Mouse (Mus musculus): ENCODE data around the gene Ric1.
A peak's percentile ranks its signal among the peaks of the same experiment; 100 is the strongest.

Ric1 gene

DNA sequence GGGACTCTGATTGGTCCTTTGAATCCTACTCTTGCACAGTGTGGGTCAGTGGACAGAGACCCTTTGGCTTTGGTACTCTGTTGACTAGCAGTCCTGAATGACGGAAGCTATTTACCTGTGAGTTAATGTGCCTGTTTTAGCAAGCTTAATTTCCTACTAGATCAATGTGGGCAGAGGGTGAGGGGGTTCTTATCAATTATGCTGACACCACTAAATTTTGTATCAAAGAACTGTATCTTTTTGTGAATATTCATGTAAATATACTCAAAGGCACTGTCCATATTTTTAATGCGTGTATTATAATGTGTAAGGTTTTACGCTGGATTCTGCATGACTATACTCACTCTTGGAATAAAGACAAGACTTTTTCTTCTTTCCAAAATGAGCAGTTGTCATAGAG, 82.6 kb downstream of the Ric1 start:
- no peak for DNase-seq (ENCODE audit: low read depth, low spot score)

DNA sequence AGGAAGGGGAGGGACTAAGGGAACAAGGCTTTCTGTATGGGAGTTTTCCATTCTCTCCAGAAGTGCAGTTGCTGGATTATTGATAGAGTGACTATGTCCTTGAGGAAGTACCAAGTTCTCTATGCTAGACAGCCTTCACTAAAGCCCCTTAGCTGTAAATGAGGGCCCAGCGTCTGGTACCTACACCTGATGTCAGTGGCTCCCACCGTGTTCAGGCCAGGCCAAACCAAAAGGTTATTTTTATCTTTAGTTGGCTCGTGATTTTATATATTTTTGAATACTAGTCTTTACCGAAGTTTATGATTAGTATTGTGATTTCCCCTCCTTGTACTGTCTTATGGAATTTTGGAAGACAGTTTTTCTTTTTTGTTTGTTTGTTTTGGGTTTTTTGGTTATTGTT, 85.4 kb downstream of the Ric1 start:
- DNase-seq (ENCODE audit: low read depth, low spot score): no peak

DNA sequence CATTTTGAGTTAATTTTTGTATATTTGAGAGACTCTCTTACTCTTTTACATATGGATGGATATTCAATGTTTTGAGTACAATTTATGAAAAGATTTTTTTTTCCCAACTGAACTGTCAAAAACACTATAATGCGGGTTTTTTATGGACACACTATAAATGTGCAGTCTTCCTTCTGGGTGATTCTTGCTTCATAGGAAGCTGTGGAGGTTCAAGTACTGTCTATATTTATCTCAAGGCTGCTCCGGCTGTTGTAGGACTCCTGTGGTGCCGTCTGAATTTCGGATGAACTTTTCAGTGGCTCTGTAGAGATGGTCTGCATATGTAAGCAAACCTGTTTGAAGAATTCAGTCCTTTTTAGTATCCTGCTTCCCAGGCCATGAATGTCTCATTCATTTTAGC, 86.1 kb downstream of the Ric1 start:
- peak; percentile 18 for DNase-seq (ENCODE audit: low read depth, low spot score)

DNA sequence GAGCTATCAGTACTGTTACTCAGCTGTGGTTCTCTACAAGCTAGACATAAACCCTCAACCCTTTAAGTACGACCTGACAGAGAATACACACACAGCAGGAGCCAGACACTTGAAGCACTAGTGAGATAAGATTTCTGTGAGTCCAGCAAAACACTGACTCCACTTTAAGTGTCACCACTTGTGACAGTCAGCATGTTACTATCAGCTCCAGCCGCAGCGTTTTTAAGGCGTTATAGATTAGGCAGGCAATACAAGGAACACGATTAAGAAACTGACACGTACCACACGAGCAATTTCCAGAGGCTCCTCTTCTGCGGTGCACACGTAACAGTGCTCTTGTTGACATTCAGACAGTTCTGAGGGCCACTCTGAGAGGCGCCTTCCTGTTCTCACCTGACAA, 88.8 kb downstream of the Ric1 start:
- no peak for DNase-seq (ENCODE audit: low read depth, low spot score)

DNA sequence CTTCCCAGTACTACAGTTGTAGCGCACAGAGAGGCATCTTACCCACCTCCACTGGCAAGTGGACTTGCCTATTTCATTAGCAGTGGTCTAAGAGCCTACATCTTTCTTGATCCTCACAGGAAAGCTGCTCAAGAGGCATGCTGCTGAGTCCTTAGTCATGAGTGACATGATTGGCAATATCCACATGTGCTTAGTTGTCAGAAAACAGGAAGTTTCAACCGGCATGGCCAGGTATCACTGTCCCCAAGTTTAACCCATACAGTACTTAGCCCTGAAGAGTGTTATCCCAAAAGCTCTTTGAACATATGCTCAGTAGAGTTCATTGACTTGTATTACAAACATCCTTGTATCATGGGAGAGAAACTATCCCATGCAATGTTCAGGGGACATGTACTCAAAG, 90.0 kb downstream of the Ric1 start:
- no peak for DNase-seq (ENCODE audit: low read depth, low spot score)

DNA sequence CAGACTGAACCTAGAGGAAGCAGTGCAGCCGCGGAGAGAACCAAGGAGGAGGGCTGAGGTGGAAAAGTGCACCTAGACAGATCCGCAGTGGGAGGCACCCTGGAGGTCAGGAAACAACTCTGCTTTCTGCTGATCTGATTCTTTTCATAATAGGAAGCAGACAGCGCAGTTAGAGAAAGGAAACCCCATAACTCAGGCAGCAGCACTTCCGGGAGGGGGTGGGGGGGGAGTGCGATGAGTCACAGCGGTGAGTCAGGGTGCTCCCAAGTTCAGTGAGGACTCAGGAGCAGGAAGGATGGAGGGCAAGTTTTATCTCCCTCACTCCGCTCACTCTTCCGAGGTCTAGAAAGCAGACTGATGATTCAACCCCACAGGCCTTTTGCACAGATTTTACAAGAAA, 119.0 kb downstream of the Ric1 start:
- DNase-seq (ENCODE audit: low read depth, low spot score): no peak

DNA sequence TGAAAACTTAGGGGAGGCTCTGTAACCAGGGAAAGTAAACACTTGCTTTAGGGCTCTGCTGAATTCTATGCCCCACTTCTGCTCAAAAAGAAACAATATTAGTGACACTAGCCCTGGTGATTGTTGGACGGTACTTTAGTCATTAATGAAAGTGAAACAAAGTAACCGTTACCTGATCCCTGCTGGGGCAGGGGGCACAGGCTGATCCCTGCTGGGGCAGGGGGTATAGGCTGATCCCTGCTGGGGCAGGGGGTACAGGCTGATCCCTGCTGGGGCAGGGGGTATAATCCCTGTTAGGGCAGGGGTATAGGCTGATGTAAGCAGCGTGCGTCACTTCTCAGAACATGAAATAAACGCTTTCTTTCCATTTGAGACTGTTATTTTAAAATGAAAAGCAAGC, 119.4 kb downstream of the Ric1 start:
- DNase-seq (ENCODE audit: low read depth, low spot score): no peak

DNA sequence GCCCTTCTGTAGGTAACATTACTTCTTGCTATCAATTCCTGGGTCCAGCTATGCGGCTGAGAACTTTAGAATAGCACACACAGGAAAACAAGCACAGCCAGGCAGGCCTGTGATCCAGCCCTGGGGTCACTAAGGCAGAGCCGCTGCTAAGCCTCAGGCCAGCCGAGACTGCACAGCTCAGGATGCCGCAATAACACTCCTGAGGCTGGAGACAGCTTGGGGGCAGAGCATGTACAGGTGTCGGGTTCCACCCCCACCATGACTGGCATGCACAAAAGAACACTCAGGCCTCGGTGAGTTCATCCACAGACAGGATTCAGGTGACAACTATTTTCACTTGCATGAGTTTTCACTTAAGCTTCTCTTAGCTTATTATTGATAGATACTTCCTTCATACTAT, 120.1 kb downstream of the Ric1 start:
- no peak for DNase-seq (ENCODE audit: low read depth, low spot score)

DNA sequence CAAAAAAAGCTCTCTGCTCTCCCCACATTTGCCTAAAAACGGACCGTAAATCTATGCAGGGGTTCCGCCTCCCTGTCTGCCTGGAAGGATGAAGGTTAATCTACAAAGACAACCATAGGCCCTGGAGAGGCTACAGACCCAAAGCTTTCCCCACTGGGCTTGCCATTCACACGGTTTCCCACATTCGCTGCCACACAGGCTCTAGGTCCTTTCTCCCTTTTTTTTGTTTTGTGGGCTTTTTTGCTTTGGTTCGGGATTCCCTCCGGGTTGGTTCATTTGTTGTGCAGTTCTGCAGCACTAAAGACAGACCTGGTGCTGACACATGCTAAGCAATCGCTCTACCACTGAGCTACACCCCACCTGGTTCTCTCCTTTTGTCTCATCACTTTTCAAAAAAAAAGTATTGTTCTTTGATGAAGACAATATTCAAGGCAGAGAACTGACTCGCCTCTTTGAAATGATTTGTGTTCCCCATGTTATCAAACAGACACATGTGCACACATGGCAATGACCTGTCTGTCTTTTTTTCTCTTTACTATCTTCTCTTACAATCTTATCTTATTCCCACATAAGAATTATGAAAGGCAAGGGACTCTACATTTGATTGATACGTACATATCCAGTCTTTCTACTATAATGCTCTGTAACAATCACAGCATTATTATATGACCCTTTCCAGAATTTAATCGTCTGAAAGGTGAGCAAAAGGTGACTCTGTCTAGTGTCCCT, 121.3 kb downstream of the Ric1 start:
- no peak for DNase-seq (ENCODE audit: low read depth, low spot score)

DNA sequence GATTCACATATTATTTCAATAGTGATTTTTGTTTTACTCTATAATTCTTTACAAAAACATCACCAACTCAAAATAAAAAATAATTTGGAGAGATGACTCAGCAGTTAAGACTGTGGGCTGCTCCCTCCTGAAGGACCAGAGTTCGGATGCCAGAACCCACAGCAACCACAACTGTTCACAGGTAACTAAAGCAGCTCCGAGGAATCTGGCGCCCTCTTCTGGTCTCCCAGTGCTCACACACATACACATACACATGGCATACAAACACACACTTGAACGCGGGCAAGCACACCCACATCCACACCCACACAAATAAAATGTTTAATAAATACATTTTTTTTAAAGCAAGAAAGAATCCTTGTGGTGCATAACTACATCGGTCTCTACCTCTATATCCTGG, 122.7 kb downstream of the Ric1 start:
- DNase-seq (ENCODE audit: low read depth, low spot score): no peak

DNA sequence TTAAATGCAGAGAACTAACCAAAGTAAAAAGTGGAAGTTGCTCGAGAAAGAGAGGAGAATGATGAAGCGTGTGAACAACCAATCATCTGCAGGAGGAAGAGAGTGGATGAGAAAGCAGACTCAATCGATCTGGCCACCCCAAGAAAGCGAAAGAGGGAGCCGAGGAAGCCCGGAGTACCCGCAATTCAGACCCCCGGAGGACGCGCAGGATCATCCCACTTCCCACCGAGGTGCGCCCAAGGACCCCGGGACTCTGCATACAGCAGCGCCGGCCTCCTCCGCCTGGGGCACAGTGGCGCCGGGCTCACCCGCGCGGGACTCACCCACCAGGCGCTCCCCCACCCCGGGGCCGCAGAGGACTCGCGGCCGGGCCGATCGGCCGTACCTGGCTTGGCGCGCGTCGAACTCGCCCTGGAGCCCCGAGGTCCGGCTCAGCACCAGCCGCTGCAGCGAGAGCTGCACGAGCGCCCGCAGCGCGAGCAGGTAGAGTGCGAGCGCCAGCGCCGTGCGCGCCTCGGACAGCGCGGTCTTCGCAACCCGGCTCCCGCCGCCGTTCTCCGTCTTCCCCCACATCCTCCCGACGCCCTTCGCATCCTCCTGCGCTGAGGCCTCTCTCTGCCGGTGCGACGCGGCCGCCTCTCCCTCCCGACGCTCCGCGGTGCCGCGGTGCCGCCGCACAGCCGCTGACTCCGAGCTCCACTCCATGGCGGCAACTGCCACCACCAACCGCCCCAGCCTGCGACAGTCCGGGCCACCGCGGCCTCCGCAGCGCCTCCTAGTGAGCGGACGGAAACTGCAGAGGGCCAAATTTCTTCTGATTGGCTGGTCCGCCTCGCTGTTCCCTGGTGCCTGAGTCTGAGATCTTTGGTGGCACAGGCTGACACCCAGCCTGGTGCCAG, 125.8 kb downstream of the Ric1 start, which contains the start of gene Ermp1:
Ermp1 (minus strand) TSS at position 765 of the 899 bp plus-strand sequence.
- DNase-seq (ENCODE audit: low read depth, low spot score): peak; percentile 86

DNA sequence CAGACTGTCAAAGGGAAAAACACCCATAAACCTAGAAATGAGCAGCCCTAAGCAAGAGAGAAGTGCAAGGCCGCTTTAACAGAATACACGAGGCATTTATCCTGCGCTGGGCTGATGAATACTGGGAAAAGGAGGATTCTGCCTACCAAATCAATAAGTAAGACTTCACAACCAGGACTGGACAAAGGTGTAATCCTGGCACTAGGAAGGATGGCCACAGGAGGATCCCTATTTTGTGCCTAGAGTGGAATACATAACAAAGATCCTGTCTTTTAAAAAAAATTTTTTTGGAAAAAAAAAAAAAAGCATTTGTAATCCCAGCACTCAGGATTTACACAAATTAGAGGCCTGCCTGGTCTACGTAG, 126.5 kb downstream of the Ric1 start:
- DNase-seq (ENCODE audit: low read depth, low spot score): no peak

DNA sequence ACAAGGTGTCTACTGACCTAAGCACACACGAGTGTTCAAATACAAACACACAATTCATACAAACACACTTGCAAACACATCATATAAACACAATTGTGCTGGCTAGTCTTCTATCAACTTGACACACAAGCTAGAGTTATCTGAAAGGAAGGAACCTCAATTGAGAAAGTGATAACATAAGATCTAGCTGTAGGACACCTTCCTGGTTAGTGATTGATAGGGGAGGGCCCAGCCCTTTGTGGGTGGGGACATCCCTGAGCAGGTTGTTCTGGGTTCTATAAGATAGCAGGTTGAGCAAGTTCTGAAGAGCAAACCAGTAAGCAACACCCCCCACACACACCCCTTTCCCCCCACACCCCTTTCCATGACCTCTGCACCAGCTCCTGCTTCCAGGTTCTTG, 127.6 kb downstream of the Ric1 start:
- no peak for DNase-seq (ENCODE audit: low read depth, low spot score)

DNA sequence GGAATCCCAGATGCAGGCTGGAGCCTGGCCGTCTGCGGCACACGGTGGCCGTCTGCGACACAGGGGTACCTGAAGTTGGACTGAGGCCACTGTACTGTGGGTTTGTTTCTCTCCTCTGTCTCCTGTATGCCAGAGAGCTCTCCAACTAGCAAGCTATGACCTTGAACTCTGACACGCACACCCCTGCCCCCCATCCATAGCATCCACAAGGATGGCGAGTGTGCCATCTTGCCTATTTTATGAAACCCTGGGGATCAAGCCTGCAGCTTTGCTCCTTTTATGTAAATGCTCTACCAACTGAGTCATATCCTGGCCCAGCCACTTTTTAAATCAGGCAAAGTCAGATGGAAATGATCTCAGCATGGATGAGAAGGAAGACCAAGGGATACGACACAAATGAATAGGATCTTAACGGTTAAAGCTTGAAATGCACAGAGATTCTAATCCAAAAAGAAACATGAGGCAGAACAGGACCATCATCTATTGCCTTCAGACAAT, 131.7 kb downstream of the Ric1 start:
- DNase-seq (ENCODE audit: low read depth, low spot score): no peak

DNA sequence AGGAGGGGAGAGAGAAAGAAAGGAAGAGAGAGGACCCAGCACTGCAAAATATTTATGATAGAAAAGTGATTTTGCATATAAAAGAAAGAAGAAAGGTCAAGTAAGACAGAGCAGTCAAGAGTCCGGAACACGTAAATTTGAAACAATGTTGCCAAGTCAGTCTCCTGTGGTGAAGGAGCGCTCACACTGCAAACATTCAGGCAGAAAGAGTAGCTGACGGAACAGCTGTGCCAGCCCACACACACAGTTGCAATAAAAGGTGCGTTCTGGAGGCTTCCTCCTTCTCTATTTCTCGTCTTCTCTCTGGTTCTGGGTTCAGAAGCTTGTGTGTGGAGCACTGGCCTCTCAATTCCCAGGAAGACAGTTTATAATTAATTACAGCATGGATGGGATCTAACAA, 133.1 kb downstream of the Ric1 start:
- no peak for DNase-seq (ENCODE audit: low read depth, low spot score)

DNA sequence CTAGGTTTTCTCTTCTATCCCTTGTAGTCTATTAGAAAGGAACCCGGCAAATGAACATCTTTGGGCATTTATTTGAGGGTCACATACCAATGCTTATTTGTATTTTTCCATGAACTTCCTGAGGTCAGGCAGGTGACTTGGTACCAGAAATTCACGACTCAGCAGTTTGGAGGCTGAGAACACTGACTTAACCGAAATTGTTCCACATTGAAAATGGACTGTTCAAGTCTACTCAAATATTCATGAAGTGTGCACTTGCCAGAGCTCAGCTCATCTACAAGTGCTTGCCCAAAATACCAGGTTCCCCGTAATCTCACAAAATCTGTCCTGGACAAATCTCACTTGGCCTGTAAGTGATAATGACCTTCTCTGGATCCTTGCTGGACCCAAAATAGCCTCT, 133.9 kb downstream of the Ric1 start:
- no peak for DNase-seq (ENCODE audit: low read depth, low spot score)
